In genomic region chr6:134896570-134897436, GRCm38 (mm10) we compare ENCODE assay signal across 8 mouse cellular contexts. TPM values are rescaled to one million over a fixed set of nuclear protein-coding genes. Genes with fewer than 3 reads are reported as not detected.
DNase-seq lines count a peak whose midpoint lies in the region; ATAC-seq lines count a peak whose summit lies in the region.

No protein-coding gene starts in this region.

- 42% methylated on average over 15 of the region's 15 CpGs for WGBS in lung, embryonic 15.5 days
- WGBS in embryonic facial prominence, embryonic 10.5 days = 61% methylated on average over 15 of the region's 15 CpGs
- WGBS in hindbrain, embryonic 15.5 days = 53% methylated on average over 15 of the region's 15 CpGs
- 56% methylated on average over 15 of the region's 15 CpGs for WGBS in midbrain, embryonic 12.5 days

- peak overlapping the region; percentile 74 for H3K4me2 ChIP-seq in lung, embryonic 15.5 days
- peak overlapping the region; percentile 89 for H3K4me2 ChIP-seq in hindbrain, embryonic 15.5 days
- H3K4me2 ChIP-seq in midbrain, embryonic 12.5 days (replicated peaks) = peak overlapping the region; percentile 66

- DNase-seq in lung, postnatal 36 days = no peak
- DNase-seq in embryonic facial prominence, embryonic 10.5 days (ENCODE audit: low spot score) = no peak
- no peak for DNase-seq in T-cell, adult 2 months (ENCODE audit: low spot score)
- DNase-seq in cerebellum, postnatal 25 days = no peak
- no peak for DNase-seq in urinary bladder, postnatal 4 days (ENCODE audit: low spot score in 2 of 2)

- H3K27ac ChIP-seq in lung, embryonic 15.5 days = peak overlapping the region; percentile 100
- peak overlapping the region; percentile 98 for H3K27ac ChIP-seq in embryonic facial prominence, embryonic 10.5 days (replicated peaks)
- no peak overlapping the region for H3K27ac ChIP-seq in hindbrain, embryonic 15.5 days (replicated peaks)
- H3K27ac ChIP-seq in midbrain, embryonic 12.5 days (replicated peaks) = no peak overlapping the region

- no peaks in the 10 kb centered on the region for H3K9me3 ChIP-seq in lung, embryonic 15.5 days
- no peaks in the 10 kb centered on the region for H3K9me3 ChIP-seq in embryonic facial prominence, embryonic 10.5 days
- no peaks in the 10 kb centered on the region for H3K9me3 ChIP-seq in hindbrain, embryonic 15.5 days
- no peaks in the 10 kb centered on the region for H3K9me3 ChIP-seq in midbrain, embryonic 12.5 days

- H3K4me1 ChIP-seq in lung, embryonic 15.5 days = peaks cover 17% of the 10 kb centered on the region; the same call in 1 of the 2 replicates
- peaks cover 17% of the 10 kb centered on the region for H3K4me1 ChIP-seq in embryonic facial prominence, embryonic 10.5 days
- H3K4me1 ChIP-seq in hindbrain, embryonic 15.5 days (replicated peaks) = peaks cover 14% of the 10 kb centered on the region
- peaks cover 16% of the 10 kb centered on the region for H3K4me1 ChIP-seq in midbrain, embryonic 12.5 days

- ATAC-seq in lung, embryonic 15.5 days (ENCODE audit: borderline replicate concordance, extremely low read depth, low FRiP score, low TSS enrichment) = no peak
- no peak for ATAC-seq in hindbrain, embryonic 15.5 days (ENCODE audit: low FRiP score, low read depth)
- ATAC-seq in midbrain, embryonic 12.5 days (ENCODE audit: low FRiP score, low read depth) = no peak

- H3K36me3 ChIP-seq in lung, embryonic 15.5 days = peaks cover 5% of the 10 kb centered on the region; the same call in 1 of the 2 replicates
- H3K36me3 ChIP-seq in embryonic facial prominence, embryonic 10.5 days (replicated peaks) = no peaks in the 10 kb centered on the region; the same call in 1 of the 2 replicates
- no peaks in the 10 kb centered on the region for H3K36me3 ChIP-seq in hindbrain, embryonic 15.5 days
- H3K36me3 ChIP-seq in midbrain, embryonic 12.5 days = no peaks in the 10 kb centered on the region

- peak overlapping the region; percentile 70 for H3K9ac ChIP-seq in lung, embryonic 15.5 days
- H3K9ac ChIP-seq in hindbrain, embryonic 15.5 days = peak overlapping the region; percentile 85
- H3K9ac ChIP-seq in midbrain, embryonic 12.5 days (replicated peaks) = peak overlapping the region; percentile 78; the same call in 1 of the 2 replicates

- H3K4me3 ChIP-seq in lung, embryonic 15.5 days = peak overlapping the region; percentile 53
- H3K4me3 ChIP-seq in embryonic facial prominence, embryonic 10.5 days = peak overlapping the region; percentile 72
- peak overlapping the region; percentile 71 for H3K4me3 ChIP-seq in hindbrain, embryonic 15.5 days
- H3K4me3 ChIP-seq in midbrain, embryonic 12.5 days = peak overlapping the region; percentile 54

- H3K27me3 ChIP-seq in lung, embryonic 15.5 days = no peaks in the 10 kb centered on the region
- no peaks in the 10 kb centered on the region for H3K27me3 ChIP-seq in embryonic facial prominence, embryonic 10.5 days (replicated peaks; ENCODE audit: low read depth, poor library complexity, severe bottlenecking)
- no peaks in the 10 kb centered on the region for H3K27me3 ChIP-seq in hindbrain, embryonic 15.5 days
- no peaks in the 10 kb centered on the region for H3K27me3 ChIP-seq in midbrain, embryonic 12.5 days

RNA-seq across cellular contexts. Expression of gene Gpr19, which starts 1.6 kb away (rescaled TPM):
- polyA plus RNA-seq in lung, embryonic 15.5 days (2015; fragmentation: Nextera tagmentation; extraction: Ambion mirVana) = 9.6 and 10.7 TPM in 2 replicates
- 14.5 and 16.1 TPM in 2 replicates for polyA plus RNA-seq in embryonic facial prominence, embryonic 10.5 days (2016; fragmentation: Nextera tagmentation; extraction: Ambion mirVana)
- polyA plus RNA-seq in hindbrain, embryonic 15.5 days (2015; fragmentation: Nextera tagmentation; extraction: Ambion mirVana) = 34.3 and 34.5 TPM in 2 replicates
- 42.4 and 42.7 TPM in 2 replicates for polyA plus RNA-seq in midbrain, embryonic 12.5 days (2016; fragmentation: Nextera tagmentation; extraction: Ambion mirVana)

RNA-seq across cellular contexts. Expression of gene Cdkn1b, which starts 23.4 kb away (rescaled TPM):
- 18.4 and 19.3 TPM in 2 replicates for polyA plus RNA-seq in lung, embryonic 15.5 days (2015; fragmentation: Nextera tagmentation; extraction: Ambion mirVana)
- polyA plus RNA-seq in embryonic facial prominence, embryonic 10.5 days (2016; fragmentation: Nextera tagmentation; extraction: Ambion mirVana) = 15.3 and 16.7 TPM in 2 replicates
- polyA plus RNA-seq in hindbrain, embryonic 15.5 days (2015; fragmentation: Nextera tagmentation; extraction: Ambion mirVana) = 17.0 and 21.8 TPM in 2 replicates
- polyA plus RNA-seq in midbrain, embryonic 12.5 days (2016; fragmentation: Nextera tagmentation; extraction: Ambion mirVana) = 28.3 and 30.0 TPM in 2 replicates

Comparison
In these comparisons a context has a peak if more than half of its experiments do, and no peak if none do; other contexts are left out.
1. H3K27ac ChIP-seq: peak in lung, embryonic 15.5 days (single experiment) and embryonic facial prominence, embryonic 10.5 days (single experiment); none in hindbrain, embryonic 15.5 days (single experiment) and midbrain, embryonic 12.5 days (single experiment).
2. Peak in every context shown above with its lines, with median percentiles within 50 percentile points of each other: H3K4me2 ChIP-seq, H3K4me3 ChIP-seq and H3K9ac ChIP-seq.